Mouse (Mus musculus): Measurements from ENCODE around the gene Ankar.

Ankar gene

DNA sequence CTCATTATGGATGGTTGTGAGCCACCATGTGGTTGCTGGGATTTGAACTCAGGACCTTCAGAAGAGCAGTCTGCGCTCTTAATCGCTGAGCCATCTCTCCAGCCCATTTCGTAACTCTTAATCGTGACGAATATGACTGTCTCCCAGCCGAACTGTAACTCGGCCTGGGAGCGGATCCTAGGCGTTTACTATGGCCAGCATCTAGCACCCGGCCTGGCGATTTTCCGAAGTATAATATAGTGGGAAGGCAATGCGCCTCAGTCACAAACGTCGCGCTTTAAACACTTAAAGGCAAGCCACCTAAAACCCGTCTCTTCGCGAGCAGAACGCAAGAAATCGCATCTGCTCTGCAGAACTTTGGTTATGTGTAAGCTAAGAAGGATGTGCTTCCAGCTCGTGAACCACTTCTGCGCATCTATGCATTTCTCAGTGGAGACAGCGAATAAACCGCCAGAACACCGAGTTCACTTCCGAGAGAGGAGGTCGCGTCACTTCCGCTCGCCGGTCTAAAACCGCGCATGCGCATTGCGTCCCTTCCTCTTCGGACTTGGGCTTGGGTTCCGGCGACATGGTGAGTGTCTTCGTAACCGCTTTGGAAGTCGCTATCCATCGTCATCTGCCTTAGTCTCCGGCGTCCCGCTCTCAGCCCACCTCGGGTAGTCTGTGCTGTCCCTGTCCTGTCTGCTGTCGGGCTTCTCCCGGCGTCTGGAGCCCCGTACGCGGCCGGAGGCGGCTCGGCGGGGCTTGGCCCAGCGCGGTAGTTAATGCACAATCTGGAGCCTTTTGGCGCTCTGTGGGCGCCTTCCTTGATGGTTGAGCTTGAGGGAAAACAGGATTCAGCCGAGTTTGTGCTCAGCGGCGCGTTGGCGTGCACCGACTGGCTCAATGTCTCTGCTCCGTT lies 10.6 kb upstream of the Ankar start, which contains the start of gene Rpl37a:
Gene Rpl37a (plus strand): TSS at position 538 of the 901 bp plus-strand sequence.
- peak; percentile 99 for DNase-seq (ENCODE audit: low read depth)

DNA sequence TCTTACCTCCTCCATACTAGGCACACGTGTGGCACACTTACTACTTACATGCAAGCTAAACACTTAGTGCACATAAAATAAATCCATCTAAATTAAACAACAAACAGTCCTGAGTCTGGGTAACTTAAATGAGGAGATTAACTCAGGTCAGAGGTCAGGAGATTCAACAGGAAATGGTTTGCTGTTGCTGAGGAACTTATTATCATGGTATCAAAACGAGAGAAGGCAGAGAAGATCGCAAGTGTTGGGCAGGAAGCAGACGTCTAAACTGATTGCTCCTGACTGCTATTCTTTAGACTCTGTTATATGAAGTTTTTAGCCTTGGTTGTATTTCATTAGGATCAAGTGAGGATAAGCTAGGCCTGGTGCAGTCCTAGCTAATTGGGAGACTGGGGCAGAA lies 7.1 kb upstream of the Ankar start:
- DNase-seq (ENCODE audit: low read depth) = peak; percentile 43

DNA sequence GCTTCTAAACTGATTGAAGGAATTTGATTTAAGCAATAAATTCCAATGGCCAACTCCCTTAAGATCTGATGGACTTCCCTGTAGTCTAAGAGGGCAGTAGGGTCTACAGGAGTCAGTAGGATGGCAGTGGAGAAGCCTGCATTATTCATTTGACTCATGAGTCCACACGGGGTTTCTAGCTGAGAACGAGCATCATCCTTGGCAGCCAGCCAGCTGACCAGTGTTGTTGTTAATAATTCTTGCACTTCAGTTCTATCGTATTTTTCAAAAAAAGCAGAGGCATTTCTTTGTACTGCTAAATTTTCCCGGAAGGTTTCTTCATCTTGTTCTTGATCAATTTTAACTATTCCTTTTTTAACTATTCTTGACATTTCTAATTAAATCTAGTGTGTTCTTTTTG lies 1.7 kb downstream of the Ankar start:
- DNase-seq (ENCODE audit: low read depth) = no peak

DNA sequence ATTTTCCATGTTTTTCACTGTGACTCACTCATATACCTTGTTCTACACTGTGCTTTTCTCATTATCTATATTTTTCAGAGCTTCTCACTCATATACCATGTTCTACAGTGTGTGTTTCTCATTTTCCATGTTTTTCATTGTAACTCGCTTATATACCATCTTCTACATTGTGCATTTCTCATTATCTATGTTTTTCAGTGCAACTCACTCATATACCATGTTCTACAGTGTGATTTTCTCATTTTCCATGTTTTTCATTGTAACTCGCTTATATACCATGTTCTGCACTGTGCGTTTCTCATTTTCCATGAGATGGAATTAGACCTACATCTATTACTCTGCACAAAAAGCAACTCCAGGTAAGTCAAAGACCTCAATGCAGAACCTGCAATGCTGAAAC lies 4.1 kb downstream of the Ankar start:
- peak; percentile 49 for DNase-seq (ENCODE audit: low read depth)

DNA sequence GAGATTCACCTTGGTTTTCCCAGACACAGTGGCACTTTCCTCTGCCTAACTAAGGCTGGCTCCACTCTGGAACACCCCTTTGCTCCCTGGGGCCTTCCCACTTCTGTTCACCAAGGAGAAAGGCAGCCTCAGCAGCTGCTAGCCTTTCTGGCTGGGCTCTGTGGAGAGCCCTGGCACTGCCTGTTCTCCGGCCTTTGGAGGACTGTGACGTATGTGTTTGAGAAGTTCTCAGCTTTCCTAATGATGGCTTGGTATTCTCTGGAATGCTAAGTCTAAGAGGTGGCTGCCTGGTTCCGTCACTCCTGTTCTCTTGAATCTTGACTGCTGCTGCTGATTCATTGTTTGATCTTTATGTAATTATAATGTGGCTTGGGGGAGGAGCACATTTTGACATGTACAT lies 27.3 kb downstream of the Ankar start:
- no peak for DNase-seq (ENCODE audit: low read depth)

DNA sequence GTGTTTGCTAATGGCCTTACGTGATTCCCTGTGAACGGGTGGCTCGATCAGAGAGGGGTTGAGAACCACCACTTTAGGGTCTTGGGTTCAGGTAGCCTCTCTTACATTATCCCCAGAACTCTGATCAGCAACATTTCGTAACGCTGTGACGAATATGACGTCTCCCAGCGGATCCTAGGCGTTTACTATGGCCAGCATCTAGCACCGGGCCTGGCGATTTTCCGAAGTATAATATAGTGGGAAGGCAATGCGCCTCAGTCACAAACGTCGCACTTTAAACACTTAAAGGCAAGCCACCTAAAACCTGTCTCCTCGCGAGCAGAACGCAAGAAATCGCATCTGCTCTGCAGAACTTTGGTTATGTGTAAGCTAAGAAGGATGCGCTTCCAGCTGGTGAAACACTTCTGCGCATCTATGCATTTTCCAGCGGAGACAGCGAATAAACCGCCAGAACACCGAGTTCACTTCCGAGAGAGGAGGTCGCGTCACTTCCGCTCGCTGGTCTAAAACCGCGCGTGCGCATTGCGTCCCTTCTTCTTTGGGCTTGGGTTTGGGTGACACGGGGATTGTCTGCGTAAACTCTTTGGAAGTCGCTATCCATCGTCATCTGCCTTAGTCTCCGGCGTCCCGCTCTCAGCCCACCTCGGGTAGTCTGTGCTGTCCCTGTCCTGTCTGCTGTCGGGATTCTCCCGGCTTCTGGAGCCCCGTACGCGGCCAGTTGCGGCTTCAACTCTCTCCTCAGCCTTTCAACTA lies 59.5 kb downstream of the Ankar start:
- DNase-seq (ENCODE audit: low read depth) = peak; percentile 15

DNA sequence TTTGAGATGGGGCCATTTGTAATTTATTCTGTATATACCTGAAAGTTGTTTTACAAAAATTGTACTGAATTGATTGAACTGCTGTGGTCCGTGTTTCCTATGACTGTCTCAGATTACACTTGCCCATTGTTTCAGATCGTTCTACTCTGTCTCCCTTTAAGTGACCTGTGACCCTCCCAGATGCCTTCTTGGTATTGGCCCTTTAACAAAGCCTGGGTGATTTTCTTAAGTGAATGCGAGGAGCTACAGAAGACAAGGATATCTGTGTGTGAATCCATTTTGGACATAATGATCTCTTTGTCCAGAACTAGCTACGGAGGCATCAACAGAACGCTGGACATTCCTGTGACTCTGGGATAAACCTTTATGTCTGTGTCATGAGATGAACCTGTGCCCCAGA lies 65.2 kb downstream of the Ankar start:
- no peak for DNase-seq (ENCODE audit: low read depth)

DNA sequence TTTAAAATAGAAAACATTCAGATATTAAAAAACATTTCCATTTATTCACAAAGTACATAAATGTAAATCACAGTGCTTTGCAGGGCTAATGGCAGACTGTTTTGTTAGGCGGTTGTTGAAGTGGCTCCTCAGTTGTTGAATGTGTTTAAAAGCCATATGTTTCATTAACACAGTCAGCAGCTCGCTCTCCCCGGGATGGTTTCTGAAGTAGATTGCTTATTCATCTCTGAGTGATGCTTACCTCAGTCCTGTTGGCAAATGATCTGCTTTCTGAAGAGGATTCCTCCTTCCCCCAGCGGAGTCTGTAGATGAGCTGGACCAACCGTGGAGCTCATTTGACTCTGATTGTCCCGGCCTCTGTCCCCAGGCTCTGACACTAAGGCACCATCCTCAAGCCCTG lies 88.2 kb downstream of the Ankar start:
- DNase-seq (ENCODE audit: low read depth) = no peak

DNA sequence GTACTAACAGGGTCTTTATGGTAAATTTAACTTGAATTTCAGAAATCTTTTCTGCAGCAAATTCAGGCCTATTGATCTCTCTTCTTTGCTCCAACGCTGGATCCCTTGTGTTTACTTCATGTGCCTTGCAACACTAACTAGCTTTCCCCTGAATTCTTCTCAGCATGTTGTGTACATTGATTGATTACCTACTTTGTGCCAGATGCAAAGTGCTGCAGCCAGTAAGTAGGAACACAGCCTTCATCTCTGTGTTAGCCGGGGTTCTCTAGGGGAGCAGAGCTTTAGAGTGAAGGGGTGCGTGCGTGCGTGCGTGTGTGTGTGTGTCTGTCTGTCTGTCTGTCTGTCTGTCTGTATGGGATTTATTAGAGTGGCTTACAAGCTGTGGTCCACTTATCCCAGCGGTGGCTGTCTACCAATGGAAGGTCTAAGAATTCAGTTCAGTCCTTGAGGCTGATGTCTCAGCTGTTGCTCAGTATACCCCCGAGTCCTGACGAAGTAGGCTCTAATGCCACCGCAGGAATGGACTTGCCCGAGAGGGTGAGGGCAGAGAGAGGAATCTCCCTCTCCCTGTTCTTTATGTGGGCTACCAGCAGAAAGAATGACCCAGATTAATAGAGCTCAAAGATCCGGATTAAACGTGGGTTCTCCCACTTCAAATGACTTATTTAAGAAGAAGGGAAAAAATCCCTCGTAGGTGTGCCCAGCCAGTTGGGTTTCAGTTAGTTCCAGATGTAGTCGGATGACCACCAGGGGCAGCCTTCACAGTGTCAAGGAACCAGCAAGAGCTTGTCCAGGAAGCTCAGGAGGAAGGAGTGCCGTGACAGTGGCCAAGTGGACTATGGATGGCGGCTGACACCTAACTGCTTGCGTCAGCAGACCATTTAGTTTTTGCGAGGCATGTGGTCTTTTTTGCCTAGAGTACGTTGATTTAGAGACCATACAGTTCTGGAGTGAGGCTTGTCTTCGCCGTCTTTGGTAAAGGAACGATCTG lies 90.2 kb downstream of the Ankar start:
- DNase-seq (ENCODE audit: low read depth) = no peak

DNA sequence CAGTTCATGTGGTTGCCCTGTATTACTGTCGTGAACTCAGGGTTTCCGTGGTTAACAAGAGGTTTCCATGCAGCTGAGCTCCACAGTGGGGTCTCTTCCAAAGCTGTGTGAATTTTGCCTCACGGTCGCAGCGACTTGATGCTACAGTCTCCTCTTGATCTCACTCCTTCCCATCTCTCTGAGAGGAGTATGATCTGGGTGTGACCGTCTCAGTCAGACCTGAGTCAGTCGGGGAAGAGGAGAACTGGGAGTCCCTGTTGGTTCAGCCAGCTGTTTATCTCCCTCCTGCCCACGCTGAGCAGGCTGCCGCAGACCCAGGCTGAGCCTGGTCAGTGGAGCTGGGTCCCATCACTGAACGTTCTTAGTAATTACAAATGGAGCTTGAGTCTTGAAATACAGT lies 91.2 kb downstream of the Ankar start:
- DNase-seq (ENCODE audit: low read depth) = no peak

DNA sequence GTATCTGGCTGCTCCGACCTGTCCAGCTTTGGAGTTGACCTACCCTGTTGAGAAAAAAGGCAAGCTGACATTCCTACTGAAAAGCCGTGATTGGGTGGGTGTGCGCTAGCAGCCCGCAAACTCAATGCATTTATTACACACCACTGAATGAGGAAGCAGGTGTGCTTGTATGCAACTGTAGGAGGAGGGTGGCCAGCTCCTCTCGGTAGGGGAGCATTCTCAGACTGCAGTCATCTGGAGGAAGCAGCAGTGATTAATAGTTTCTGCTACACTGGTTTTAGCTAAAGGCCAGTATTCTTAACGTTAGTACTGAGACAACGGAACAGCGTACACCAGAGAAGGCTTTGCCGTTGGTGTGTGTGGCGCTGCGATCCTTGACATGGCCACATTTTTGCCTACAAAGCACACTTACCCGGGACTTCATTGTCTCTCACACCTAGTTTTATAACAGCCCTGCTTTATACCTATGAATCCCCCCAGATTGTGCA lies 94.1 kb downstream of the Ankar start:
- DNase-seq (ENCODE audit: low read depth) = no peak

DNA sequence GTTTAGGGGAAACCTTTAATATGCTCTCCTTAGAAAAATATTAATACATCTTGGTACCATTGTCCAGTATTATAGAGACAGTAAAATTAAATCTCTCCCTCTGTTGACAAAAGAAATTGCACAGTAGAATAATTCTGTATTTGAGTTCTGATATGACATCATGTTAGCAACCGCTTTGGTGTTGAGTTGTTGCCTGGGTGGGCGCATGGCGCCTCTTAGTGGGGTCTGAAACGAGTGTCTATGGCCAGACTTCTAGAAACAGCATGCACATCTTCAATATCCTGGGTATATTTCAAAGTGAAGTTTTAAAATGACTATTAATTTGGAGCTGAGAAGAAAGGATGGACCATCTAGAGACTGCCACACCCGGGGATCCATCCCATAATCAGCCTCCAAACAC lies 97.6 kb downstream of the Ankar start:
- DNase-seq (ENCODE audit: low read depth) = no peak

DNA sequence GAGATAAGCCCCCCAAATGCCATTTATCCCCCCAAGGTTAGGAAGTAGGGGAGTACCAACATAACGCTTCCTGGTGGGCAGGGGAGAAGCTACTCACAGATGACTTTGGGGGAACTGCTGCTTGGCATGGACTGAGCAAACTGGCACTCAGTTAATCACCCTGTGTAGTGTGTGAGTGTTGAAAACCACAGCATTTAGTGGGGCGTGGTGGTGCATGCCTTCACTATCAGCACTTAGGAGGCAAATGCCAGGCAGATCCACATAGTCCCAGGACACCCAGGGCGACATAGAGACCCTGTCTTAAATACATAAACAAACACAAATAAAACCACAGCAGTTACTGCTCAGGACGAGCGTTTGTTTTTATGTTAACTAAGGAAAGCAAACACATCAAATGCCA lies 98.2 kb downstream of the Ankar start:
- DNase-seq (ENCODE audit: low read depth) = no peak

DNA sequence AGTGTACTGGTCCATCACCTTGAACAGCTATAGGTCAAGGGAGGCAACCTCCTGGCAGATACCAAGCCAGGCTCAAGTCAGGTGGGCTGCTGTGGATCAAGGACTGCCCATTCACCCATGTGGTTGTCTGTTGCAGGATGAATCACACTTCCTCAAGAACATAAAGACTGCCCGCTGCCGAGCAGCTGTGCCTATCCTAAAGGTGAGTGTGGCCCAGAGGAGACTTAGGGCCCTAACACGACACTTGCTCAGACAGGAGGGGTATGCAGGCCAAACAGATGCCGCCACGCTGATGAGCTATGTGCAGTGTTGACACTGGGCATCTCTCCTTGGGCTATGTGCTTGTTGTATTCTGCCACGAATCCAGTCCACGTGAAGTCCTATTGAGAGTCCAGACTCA lies 99.1 kb downstream of the Ankar start:
- DNase-seq (ENCODE audit: low read depth) = no peak

DNA sequence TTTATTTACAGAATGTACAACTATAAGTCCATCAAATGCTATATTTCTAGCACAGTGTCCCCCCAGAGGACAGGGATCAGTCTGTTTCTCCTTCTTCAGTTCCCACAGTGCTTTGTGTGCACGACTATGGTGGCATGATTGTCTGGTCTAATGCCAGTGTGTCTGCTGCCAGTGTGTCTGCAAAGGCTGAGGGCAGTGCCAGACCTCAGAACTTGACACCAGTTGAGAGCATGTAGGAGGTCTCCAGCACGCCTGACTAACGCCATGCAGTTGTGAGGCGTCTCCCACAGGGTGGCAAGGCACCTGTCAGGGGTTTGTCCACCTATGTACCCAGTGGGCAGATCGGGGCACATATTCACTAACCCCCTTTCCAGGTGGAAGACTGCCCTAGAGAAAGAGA lies 99.6 kb downstream of the Ankar start:
- DNase-seq (ENCODE audit: low read depth) = no peak

DNA sequence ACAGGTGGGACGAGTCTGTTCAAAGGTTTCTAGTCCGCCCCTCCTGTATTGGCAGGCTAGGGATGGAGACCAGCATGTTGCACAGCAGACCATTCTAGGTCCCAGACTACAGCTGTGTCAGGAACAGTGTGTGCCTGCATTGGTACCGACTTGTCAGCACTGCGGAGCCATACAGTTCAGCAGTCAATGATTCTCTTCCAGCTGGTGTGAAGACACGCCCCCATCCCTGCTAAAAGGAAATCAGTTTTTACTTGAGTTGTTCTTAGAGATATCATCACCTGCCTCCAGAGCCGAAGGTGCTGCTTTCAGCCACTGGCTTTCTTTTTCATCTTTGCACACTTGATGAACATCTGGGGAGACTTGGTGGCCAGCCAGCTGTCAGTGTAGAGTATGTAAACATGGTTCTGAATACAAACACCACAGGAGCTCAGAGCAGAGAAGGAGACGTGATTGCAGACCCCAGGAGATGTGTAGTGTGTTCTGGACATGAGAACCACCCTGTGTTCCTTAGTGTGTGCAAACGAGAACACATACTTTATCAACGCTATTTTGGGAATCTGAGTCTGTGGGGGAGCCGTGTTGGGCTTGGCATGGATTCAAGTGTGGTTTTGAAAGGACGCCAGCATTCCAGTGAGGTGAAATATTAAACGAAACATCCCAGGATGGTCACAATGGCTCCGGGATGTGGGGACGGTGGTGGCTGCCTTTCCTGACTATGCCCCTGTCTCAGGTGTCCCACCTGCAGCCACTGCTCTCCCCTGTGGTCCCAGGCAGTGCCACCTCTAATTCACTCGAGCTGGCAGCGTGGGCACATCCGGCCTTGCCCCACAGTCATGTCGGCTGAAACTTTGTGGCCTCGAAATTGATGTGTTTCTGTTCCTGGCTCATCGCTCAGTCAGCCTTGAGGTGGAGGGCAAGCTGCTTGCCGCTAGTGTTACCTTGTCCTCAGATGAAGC lies 101.0 kb downstream of the Ankar start:
- DNase-seq (ENCODE audit: low read depth) = no peak

DNA sequence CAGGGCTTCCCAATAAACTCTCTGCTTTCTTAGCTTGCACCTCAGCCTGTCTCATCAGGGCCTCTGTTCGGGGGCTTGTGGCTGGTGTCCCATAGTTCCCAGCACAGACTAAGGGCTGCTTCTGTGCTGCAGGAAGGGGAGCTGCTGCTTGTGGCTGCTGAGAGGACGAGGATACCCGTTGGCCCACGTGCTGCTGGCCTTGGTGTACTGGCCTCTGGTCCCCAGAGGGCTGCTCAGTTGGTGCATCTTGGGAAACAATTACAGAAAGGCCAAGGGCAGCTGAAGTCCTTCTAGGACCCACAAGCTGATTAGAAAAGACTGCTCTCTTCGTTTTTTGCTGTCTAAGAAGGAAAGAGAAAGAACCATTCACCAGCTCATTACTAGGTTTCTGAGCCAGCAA lies 104.1 kb downstream of the Ankar start:
- no peak for DNase-seq (ENCODE audit: low read depth)

DNA sequence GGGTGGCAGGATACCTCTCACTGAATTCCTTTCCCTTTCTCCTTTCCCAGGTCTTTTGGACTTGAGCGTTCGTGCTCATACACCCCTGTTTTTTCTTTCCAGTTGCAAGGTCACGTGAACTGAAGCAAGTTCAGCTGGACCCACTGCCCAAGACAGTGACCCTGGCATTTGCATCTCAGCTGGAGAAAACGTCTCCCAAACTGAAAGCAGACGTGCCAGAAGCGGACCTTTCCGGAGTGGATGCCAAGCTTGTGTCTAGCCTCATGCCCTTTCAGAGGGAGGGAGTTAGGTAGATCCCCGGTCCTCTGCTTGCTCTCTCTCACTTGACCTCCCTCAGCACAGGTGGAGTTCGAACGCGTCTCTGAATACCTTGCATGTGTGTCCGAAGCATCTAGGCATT lies 104.7 kb downstream of the Ankar start:
- DNase-seq (ENCODE audit: low read depth) = no peak

DNA sequence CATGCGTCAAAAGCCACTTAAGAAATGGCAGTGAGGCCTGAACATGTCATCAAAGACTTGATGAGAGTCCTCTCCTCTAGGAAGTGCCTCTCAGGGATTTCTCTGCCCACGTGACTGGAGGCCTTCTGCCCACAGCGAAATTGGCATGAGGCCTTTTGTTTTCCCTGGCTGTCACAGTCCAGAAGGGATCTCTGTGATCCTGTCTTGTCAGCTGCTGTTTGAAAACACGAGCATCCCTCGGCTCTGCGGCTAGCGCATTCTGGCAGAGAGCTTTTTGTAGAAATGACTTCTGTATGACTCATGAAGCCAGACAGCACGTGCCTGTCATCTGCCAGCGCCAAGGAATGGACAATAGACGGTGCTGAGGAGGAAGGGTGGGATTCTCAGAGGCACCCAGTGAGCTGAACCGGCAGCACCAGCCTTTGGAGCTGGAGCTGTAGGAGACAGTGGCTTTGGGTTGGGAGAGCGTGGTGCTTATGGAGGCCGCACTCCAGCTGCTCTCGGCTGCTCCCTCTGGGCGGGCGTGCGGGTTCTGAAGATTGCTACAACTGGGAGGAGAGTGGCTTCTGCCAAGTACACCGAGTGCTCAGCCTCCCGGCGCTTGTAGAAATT lies 106.9 kb downstream of the Ankar start:
- no peak for DNase-seq (ENCODE audit: low read depth)

Measured in induced T-regulatory cell, adult 2 months (primary cell).